Mouse (Mus musculus): Measurements from ENCODE around the gene Cops3. TPM values are rescaled to one million over a fixed set of nuclear protein-coding genes. Genes with fewer than 3 reads are reported as not detected.

Gene Cops3
- 198 and 199 TPM in 2 replicates for polyA plus RNA-seq (2014; fragmentation: Nextera tagmentation; extraction: Ambion mirVana)

- Histone ChIP-seq H3K27ac (peak within 1 kb of the TSS; percentile 97), H3K9me3 (ENCODE audit: control insufficient read depth, low read length) (no peaks in the 10 kb centered on the region), H3K4me3 (replicated peaks; ENCODE audit: low read length) (peak within 1 kb of the TSS; percentile 88), H3K4me2 (replicated peaks) (peak within 1 kb of the TSS; percentile 78), H3K27me3 (ENCODE audit: control insufficient read depth, insufficient read depth, low read length) (no peaks in the 10 kb centered on the region), H3K9ac (peak within 1 kb of the TSS; percentile 94), H3K4me1 (replicated peaks; ENCODE audit: control insufficient read depth, insufficient read depth, low read length) (peaks cover 24% of the 10 kb centered on the region), H3K36me3 (replicated peaks; ENCODE audit: control insufficient read depth, insufficient read depth) (peaks cover 29% of the 10 kb centered on the region)
- under 1% methylated on average over 43 of the region's 43 CpGs for WGBS
- ATAC-seq (ENCODE audit: low FRiP score) (peak; percentile 96), DNase-seq (ENCODE audit: low spot score) (peak; percentile 96)
These were observed at the start of gene Cops3 for GRCm38 (mm10) chr11:59839459-59840126. TSS of gene Cops3 (minus strand) at chr11:59839838.

GRCm38 (mm10) chr11:59888151-59888550 lies 48.5 kb upstream of the Cops3 start:
- no peak overlapping the region for H3K27ac ChIP-seq
- H3K4me1 ChIP-seq (replicated peaks; ENCODE audit: control insufficient read depth, insufficient read depth, low read length), result no peaks in the 10 kb centered on the region
- H3K9ac ChIP-seq, result no peak overlapping the region
- WGBS, result 68% methylated on average over 5 of the region's 5 CpGs
- H3K4me3 ChIP-seq (replicated peaks; ENCODE audit: low read length), result no peak overlapping the region
- ATAC-seq (ENCODE audit: low FRiP score), result no peak
- no peaks in the 10 kb centered on the region for H3K36me3 ChIP-seq (replicated peaks; ENCODE audit: control insufficient read depth, insufficient read depth)
- no peak overlapping the region for H3K4me2 ChIP-seq (replicated peaks)
- H3K9me3 ChIP-seq (ENCODE audit: control insufficient read depth, low read length), result no peaks in the 10 kb centered on the region
- DNase-seq (ENCODE audit: low spot score), result no peak
- H3K27me3 ChIP-seq (ENCODE audit: control insufficient read depth, insufficient read depth, low read length), result no peaks in the 10 kb centered on the region

GRCm38 (mm10) chr11:59886952-59887351 lies 47.3 kb upstream of the Cops3 start:
- Histone ChIP-seq H3K36me3 (replicated peaks; ENCODE audit: control insufficient read depth, insufficient read depth) (no peaks in the 10 kb centered on the region), H3K4me2 (replicated peaks) (no peak overlapping the region), H3K9me3 (ENCODE audit: control insufficient read depth, low read length) (no peaks in the 10 kb centered on the region), H3K27ac (no peak overlapping the region), H3K9ac (no peak overlapping the region), H3K4me3 (replicated peaks; ENCODE audit: low read length) (no peak overlapping the region), H3K4me1 (replicated peaks; ENCODE audit: control insufficient read depth, insufficient read depth, low read length) (no peaks in the 10 kb centered on the region), H3K27me3 (ENCODE audit: control insufficient read depth, insufficient read depth, low read length) (no peaks in the 10 kb centered on the region)
- DNase-seq (ENCODE audit: low spot score) (no peak), ATAC-seq (ENCODE audit: low FRiP score) (no peak)
- 86% methylated on average over 1 of the region's 1 CpGs for WGBS

GRCm38 (mm10) chr11:59885217-59885986 lies 45.8 kb upstream of the Cops3 start:
- Histone ChIP-seq H3K4me2 (replicated peaks) (no peak overlapping the region), H3K4me1 (replicated peaks; ENCODE audit: control insufficient read depth, insufficient read depth, low read length) (no peaks in the 10 kb centered on the region), H3K9me3 (ENCODE audit: control insufficient read depth, low read length) (no peaks in the 10 kb centered on the region), H3K27me3 (ENCODE audit: control insufficient read depth, insufficient read depth, low read length) (no peaks in the 10 kb centered on the region), H3K36me3 (replicated peaks; ENCODE audit: control insufficient read depth, insufficient read depth) (no peaks in the 10 kb centered on the region), H3K27ac (0 out of 2 replicates have a peak overlapping the region, but pooled peaks have one; percentile 14), H3K4me3 (replicated peaks; ENCODE audit: low read length) (no peak overlapping the region), H3K9ac (no peak overlapping the region)
- DNase-seq (ENCODE audit: low spot score) (no peak), ATAC-seq (ENCODE audit: low FRiP score) (no peak)
- WGBS, result 71% methylated on average over 17 of the region's 17 CpGs

- H3K4me2 ChIP-seq (replicated peaks), result no peak overlapping the region
- no peaks in the 10 kb centered on the region for H3K9me3 ChIP-seq (ENCODE audit: control insufficient read depth, low read length)
- peak; percentile 86 for ATAC-seq (ENCODE audit: low FRiP score)
- H3K4me3 ChIP-seq (replicated peaks; ENCODE audit: low read length), result no peak overlapping the region
- peak overlapping the region; percentile 18; the same call in 1 of the 2 replicates for H3K9ac ChIP-seq
- 27% methylated on average over 2 of the region's 2 CpGs for WGBS
- no peaks in the 10 kb centered on the region for H3K27me3 ChIP-seq (ENCODE audit: control insufficient read depth, insufficient read depth, low read length)
- H3K27ac ChIP-seq, result 0 out of 2 replicates have a peak overlapping the region, but pooled peaks have one; percentile 3
- DNase-seq (ENCODE audit: low spot score), result peak; percentile 94
- no peaks in the 10 kb centered on the region; the same call in 1 of the 2 replicates for H3K4me1 ChIP-seq (replicated peaks; ENCODE audit: control insufficient read depth, insufficient read depth, low read length)
- H3K36me3 ChIP-seq (replicated peaks; ENCODE audit: control insufficient read depth, insufficient read depth), result peaks cover 31% of the 10 kb centered on the region
These were observed 40.4 kb upstream of the Cops3 start for GRCm38 (mm10) chr11:59880031-59880430.

GRCm38 (mm10) chr11:59872124-59872523 lies 32.5 kb upstream of the Cops3 start:
- Histone ChIP-seq H3K36me3 (replicated peaks; ENCODE audit: control insufficient read depth, insufficient read depth) (peaks cover 43% of the 10 kb centered on the region), H3K4me3 (replicated peaks; ENCODE audit: low read length) (no peak overlapping the region), H3K27ac (no peak overlapping the region), H3K9me3 (ENCODE audit: control insufficient read depth, low read length) (no peaks in the 10 kb centered on the region), H3K9ac (no peak overlapping the region), H3K4me2 (replicated peaks) (no peak overlapping the region), H3K27me3 (ENCODE audit: control insufficient read depth, insufficient read depth, low read length) (no peaks in the 10 kb centered on the region), H3K4me1 (replicated peaks; ENCODE audit: control insufficient read depth, insufficient read depth, low read length) (no peaks in the 10 kb centered on the region)
- 87% methylated on average over 8 of the region's 8 CpGs for WGBS
- DNase-seq (ENCODE audit: low spot score) (no peak), ATAC-seq (ENCODE audit: low FRiP score) (no peak)

GRCm38 (mm10) chr11:59864316-59864715 lies 24.7 kb upstream of the Cops3 start:
- no peak overlapping the region for H3K4me3 ChIP-seq (replicated peaks; ENCODE audit: low read length)
- ATAC-seq (ENCODE audit: low FRiP score), result no peak

GRCm38 (mm10) chr11:59860467-59860866 lies 20.8 kb upstream of the Cops3 start:
- DNase-seq (ENCODE audit: low spot score), result no peak
- H3K4me1 ChIP-seq (replicated peaks; ENCODE audit: control insufficient read depth, insufficient read depth, low read length), result no peaks in the 10 kb centered on the region
- H3K36me3 ChIP-seq (replicated peaks; ENCODE audit: control insufficient read depth, insufficient read depth), result peaks cover 6% of the 10 kb centered on the region; the same call in 1 of the 2 replicates
- H3K27me3 ChIP-seq (ENCODE audit: control insufficient read depth, insufficient read depth, low read length), result no peaks in the 10 kb centered on the region
- WGBS, result 81% methylated on average over 11 of the region's 11 CpGs
- H3K27ac ChIP-seq, result no peak overlapping the region
- no peaks in the 10 kb centered on the region for H3K9me3 ChIP-seq (ENCODE audit: control insufficient read depth, low read length)
- no peak overlapping the region for H3K9ac ChIP-seq
- H3K4me2 ChIP-seq (replicated peaks), result no peak overlapping the region
- no peak overlapping the region for H3K4me3 ChIP-seq (replicated peaks; ENCODE audit: low read length)
- ATAC-seq (ENCODE audit: low FRiP score), result no peak

More at GRCm38 (mm10) chr11:59864316-59864715, 24.7 kb upstream of the Cops3 start:
- Histone ChIP-seq H3K9ac (no peak overlapping the region), H3K27me3 (ENCODE audit: control insufficient read depth, insufficient read depth, low read length) (no peaks in the 10 kb centered on the region), H3K9me3 (ENCODE audit: control insufficient read depth, low read length) (no peaks in the 10 kb centered on the region), H3K27ac (no peak overlapping the region), H3K36me3 (replicated peaks; ENCODE audit: control insufficient read depth, insufficient read depth) (peaks cover 14% of the 10 kb centered on the region; the same call in 1 of the 2 replicates), H3K4me1 (replicated peaks; ENCODE audit: control insufficient read depth, insufficient read depth, low read length) (no peaks in the 10 kb centered on the region), H3K4me2 (replicated peaks) (no peak overlapping the region)
- 94% methylated on average over 6 of the region's 6 CpGs for WGBS
- no peak for DNase-seq (ENCODE audit: low spot score)

- H3K27ac ChIP-seq, result no peak overlapping the region
- H3K27me3 ChIP-seq (ENCODE audit: control insufficient read depth, insufficient read depth, low read length), result no peaks in the 10 kb centered on the region
- peaks cover 12% of the 10 kb centered on the region; the same call in 1 of the 2 replicates for H3K36me3 ChIP-seq (replicated peaks; ENCODE audit: control insufficient read depth, insufficient read depth)
- H3K9me3 ChIP-seq (ENCODE audit: control insufficient read depth, low read length), result no peaks in the 10 kb centered on the region
- no peak overlapping the region for H3K9ac ChIP-seq
- H3K4me1 ChIP-seq (replicated peaks; ENCODE audit: control insufficient read depth, insufficient read depth, low read length), result peaks cover 8% of the 10 kb centered on the region
- WGBS, result 75% methylated on average over 3 of the region's 3 CpGs
- no peak overlapping the region for H3K4me3 ChIP-seq (replicated peaks; ENCODE audit: low read length)
- DNase-seq (ENCODE audit: low spot score) (no peak), ATAC-seq (ENCODE audit: low FRiP score) (no peak)
- no peak overlapping the region for H3K4me2 ChIP-seq (replicated peaks)
These were observed 13.2 kb upstream of the Cops3 start for GRCm38 (mm10) chr11:59852865-59853264.
